Mouse (Mus musculus): Measurements from ENCODE around the gene Coro6. TPM values are rescaled to one million over a fixed set of nuclear protein-coding genes. Genes with fewer than 3 reads are reported as not detected.

The Coro6 gene
- polyA plus RNA-seq, 2 experiments = 0.08 to 0.10 TPM

DNA sequence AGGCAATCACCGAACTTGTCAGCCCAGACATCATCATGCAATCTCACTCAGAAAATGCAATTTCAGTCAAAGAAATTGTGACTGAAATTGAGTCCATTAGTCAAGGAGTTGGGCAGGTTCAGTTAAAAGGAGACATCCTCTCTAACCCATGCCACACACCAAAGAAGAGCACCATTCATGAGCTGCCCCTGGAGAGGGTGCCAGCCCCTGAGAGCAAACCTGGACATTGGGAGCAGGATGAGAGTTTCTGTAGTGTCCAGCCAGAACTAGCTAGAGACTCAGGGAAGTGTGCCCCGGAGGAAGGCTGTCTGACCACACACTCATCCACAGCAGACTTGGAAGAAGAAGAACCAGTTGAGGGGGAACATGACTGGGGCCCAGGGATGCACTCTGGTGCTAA is 8.8 kb upstream of the Coro6 start:
- TF ChIP-seq EP300 (IDR thresholded peaks at IDR 0.05; ENCODE audit: low read depth) = no peak
- TF ChIP-seq CTCF (IDR thresholded peaks at IDR 0.05; ENCODE audit: low read depth) = no peak
- Histone ChIP-seq H3K36me3 (replicated peaks; ENCODE audit: control insufficient read depth, insufficient read depth, low read depth) (peaks cover 5% of the 10 kb centered on the region; the same call in 1 of the 2 replicates), H3K4me1 (replicated peaks; ENCODE audit: control insufficient read depth in 2 of 2, insufficient read depth in 2 of 2, low read length in 1 of 2) (no peaks in the 10 kb centered on the region), H3K4me2 (ENCODE audit: low read depth) (no peak overlapping the region), H3K4me3 (ENCODE audit: insufficient read depth in 1 of 2, low read depth in 2 of 2, low read length in 2 of 2) (no peak overlapping the region), H3K9ac (replicated peaks) (no peak overlapping the region), H3K27ac (no peak overlapping the region), H3K9me3 (ENCODE audit: control insufficient read depth, low read length) (no peaks in the 10 kb centered on the region), H3K27me3 (ENCODE audit: control insufficient read depth, insufficient read depth, low read length) (no peaks in the 10 kb centered on the region)
- WGBS (ENCODE audit: insufficient replicate concordance) = 83% methylated on average over 2 of the region's 2 CpGs
- ATAC-seq (ENCODE audit: insufficient read depth) (no peak), DNase-seq (ENCODE audit: low read depth in 3 of 3, low spot score in 3 of 3) (no peak)

DNA sequence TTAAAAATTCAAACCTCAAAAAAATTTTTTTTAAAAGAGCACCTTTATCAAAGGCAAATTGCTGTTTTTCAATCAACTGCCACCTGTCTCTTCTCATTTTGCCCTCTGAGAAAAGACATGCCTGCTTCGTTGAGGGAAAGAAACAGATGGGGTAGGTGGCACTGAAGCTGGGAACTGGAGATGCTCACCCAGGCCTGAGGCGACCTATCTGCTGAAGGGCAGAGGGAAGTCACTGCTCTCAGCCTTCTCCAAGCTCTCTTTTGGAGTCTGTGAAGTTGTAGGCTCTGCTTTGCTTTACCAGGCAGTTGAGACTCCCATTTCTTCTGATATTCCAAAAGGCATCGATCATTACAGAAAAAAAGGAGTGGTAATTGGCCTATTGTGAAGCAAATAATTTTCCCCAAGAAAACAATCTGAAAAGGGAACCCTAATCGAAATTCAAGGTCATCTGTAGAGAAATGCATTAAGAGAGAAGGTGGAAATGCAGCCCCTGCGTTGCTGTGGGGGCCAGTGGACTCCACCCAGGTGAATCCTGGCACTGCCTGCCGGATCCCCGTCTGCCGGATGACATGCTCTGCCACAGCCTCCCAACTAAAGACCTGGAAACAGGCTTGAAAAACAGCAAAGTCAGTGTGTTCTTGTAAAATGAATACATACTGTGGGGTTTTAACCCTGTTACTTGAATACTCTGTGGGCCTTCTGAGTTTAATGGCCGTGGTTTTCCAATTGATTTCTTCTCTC is 6.3 kb upstream of the Coro6 start:
- no peak for DNase-seq (ENCODE audit: low read depth in 3 of 3, low spot score in 3 of 3)
- H3K4me2 ChIP-seq (ENCODE audit: low read depth) = no peak overlapping the region
- H3K27me3 ChIP-seq (ENCODE audit: control insufficient read depth, insufficient read depth, low read length) = peaks cover 7% of the 10 kb centered on the region; the same call in 1 of the 2 replicates
- 76% methylated on average over 9 of the region's 9 CpGs for WGBS (ENCODE audit: insufficient replicate concordance)
- no peak overlapping the region for H3K4me3 ChIP-seq (ENCODE audit: insufficient read depth in 1 of 2, low read depth in 2 of 2, low read length in 2 of 2)
- no peaks in the 10 kb centered on the region for H3K9me3 ChIP-seq (ENCODE audit: control insufficient read depth, low read length)
- TF ChIP-seq CTCF (IDR thresholded peaks at IDR 0.05; ENCODE audit: low read depth) (no peak), EP300 (IDR thresholded peaks at IDR 0.05; ENCODE audit: low read depth) (no peak)
- no peak for ATAC-seq (ENCODE audit: insufficient read depth)
- no peak overlapping the region for H3K9ac ChIP-seq (replicated peaks)
- no peaks in the 10 kb centered on the region for H3K4me1 ChIP-seq (replicated peaks; ENCODE audit: control insufficient read depth in 2 of 2, insufficient read depth in 2 of 2, low read length in 1 of 2)
- no peak overlapping the region for H3K27ac ChIP-seq
- 0 out of 2 replicates have a peak, but pooled peaks cover 2% of the 10 kb centered on the region for H3K36me3 ChIP-seq (replicated peaks; ENCODE audit: control insufficient read depth, insufficient read depth, low read depth)

DNA sequence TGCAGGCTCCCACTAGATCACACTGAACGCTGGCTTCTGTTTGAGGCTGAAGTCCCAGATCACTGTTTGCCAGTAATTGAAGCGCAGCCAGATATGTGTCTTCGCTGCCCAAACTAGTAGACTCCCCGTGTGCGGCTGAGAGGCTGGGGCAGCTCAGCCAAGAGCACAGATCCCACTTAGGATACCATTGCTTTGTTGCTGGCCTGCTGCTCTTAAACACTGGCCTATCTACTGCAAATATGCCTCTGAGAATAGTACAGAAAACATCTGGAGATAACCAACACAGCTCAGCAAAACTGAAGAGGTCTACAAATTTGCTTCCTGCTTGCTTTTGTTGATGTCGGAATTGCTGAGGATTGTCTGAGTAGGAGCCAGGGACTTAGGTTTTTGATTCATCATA is 5.3 kb upstream of the Coro6 start:
- H3K4me2 ChIP-seq (ENCODE audit: low read depth) = no peak overlapping the region
- no peak overlapping the region for H3K4me3 ChIP-seq (ENCODE audit: insufficient read depth in 1 of 2, low read depth in 2 of 2, low read length in 2 of 2)
- no peak overlapping the region for H3K9ac ChIP-seq (replicated peaks)
- 0 out of 2 replicates have a peak, but pooled peaks cover 2% of the 10 kb centered on the region for H3K36me3 ChIP-seq (replicated peaks; ENCODE audit: control insufficient read depth, insufficient read depth, low read depth)
- no peak for ATAC-seq (ENCODE audit: insufficient read depth)
- H3K27me3 ChIP-seq (ENCODE audit: control insufficient read depth, insufficient read depth, low read length) = peaks cover 16% of the 10 kb centered on the region
- H3K4me1 ChIP-seq (replicated peaks; ENCODE audit: control insufficient read depth in 2 of 2, insufficient read depth in 2 of 2, low read length in 1 of 2) = no peaks in the 10 kb centered on the region
- H3K9me3 ChIP-seq (ENCODE audit: control insufficient read depth, low read length) = no peaks in the 10 kb centered on the region
- TF ChIP-seq EP300 (IDR thresholded peaks at IDR 0.05; ENCODE audit: low read depth) (no peak), CTCF (IDR thresholded peaks at IDR 0.05; ENCODE audit: low read depth) (no peak)
- 75% methylated on average over 6 of the region's 6 CpGs for WGBS (ENCODE audit: insufficient replicate concordance)
- no peak overlapping the region for H3K27ac ChIP-seq
- no peak for DNase-seq (ENCODE audit: low read depth in 3 of 3, low spot score in 3 of 3)

GRCm38 (mm10) chr11:77461856-77462255 is 355 bp upstream of the Coro6 start:
- peak overlapping the region; percentile 47 to 54; a peak in 3 of 4 replicates for H3K4me3 ChIP-seq (ENCODE audit: insufficient read depth in 1 of 2, low read depth in 2 of 2, low read length in 2 of 2)
- H3K9me3 ChIP-seq (ENCODE audit: control insufficient read depth, low read length) = no peaks in the 10 kb centered on the region
- no peak for TF ChIP-seq EP300 (IDR thresholded peaks at IDR 0.05; ENCODE audit: low read depth)
- H3K4me1 ChIP-seq (replicated peaks; ENCODE audit: control insufficient read depth in 2 of 2, insufficient read depth in 2 of 2, low read length in 1 of 2) = no peaks in the 10 kb centered on the region
- ATAC-seq (ENCODE audit: insufficient read depth) = no peak
- no peaks in the 10 kb centered on the region for H3K36me3 ChIP-seq (replicated peaks; ENCODE audit: control insufficient read depth, insufficient read depth, low read depth)
- H3K27me3 ChIP-seq (ENCODE audit: control insufficient read depth, insufficient read depth, low read length) = peaks cover 56% of the 10 kb centered on the region
- peak overlapping the region; percentile 72 for H3K4me2 ChIP-seq (ENCODE audit: low read depth)
- 12% methylated on average over 6 of the region's 6 CpGs for WGBS (ENCODE audit: insufficient replicate concordance)
- no peak overlapping the region for H3K9ac ChIP-seq (replicated peaks)
- no peak overlapping the region for H3K27ac ChIP-seq
- no peak for DNase-seq (ENCODE audit: low read depth in 3 of 3, low spot score in 3 of 3)

DNA sequence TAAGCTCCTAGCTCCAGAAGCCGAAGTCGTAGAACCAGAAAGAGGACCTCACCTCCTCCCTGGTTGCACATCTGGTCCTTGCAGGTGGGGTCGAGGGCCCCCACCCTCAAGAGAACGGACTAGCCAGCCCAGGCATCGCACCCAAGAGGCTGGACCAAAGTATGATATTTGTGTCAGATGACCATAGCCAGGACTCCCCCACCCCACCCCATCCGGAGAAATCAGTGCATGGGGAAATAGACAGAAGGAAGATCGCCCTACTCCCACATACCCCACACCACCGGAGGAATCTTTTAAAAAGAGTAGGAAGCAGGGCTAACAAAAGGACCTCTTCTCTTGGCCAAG is 862 bp downstream of the Coro6 start:
- H3K36me3 ChIP-seq (replicated peaks; ENCODE audit: control insufficient read depth, insufficient read depth, low read depth) = no peaks in the 10 kb centered on the region
- no peak for ATAC-seq (ENCODE audit: insufficient read depth)
- WGBS (ENCODE audit: insufficient replicate concordance) = 35% methylated on average over 8 of the region's 8 CpGs

More for the DNA sequence above, 862 bp downstream of the Coro6 start:
- H3K9me3 ChIP-seq (ENCODE audit: control insufficient read depth, low read length) = no peaks in the 10 kb centered on the region
- TF ChIP-seq EP300 (IDR thresholded peaks at IDR 0.05; ENCODE audit: low read depth) (no peak), CTCF (IDR thresholded peaks at IDR 0.05; ENCODE audit: low read depth) (no peak)
- peak overlapping the region in 1 of 2 experiments; percentile 54; a peak in 1 of 4 replicates for H3K4me3 ChIP-seq (ENCODE audit: insufficient read depth in 1 of 2, low read depth in 2 of 2, low read length in 2 of 2)
- peaks cover 57% of the 10 kb centered on the region for H3K27me3 ChIP-seq (ENCODE audit: control insufficient read depth, insufficient read depth, low read length)
- no peak for DNase-seq (ENCODE audit: low read depth in 3 of 3, low spot score in 3 of 3)
- no peaks in the 10 kb centered on the region for H3K4me1 ChIP-seq (replicated peaks; ENCODE audit: control insufficient read depth in 2 of 2, insufficient read depth in 2 of 2, low read length in 1 of 2)
- peak overlapping the region; percentile 72 for H3K4me2 ChIP-seq (ENCODE audit: low read depth)
- H3K27ac ChIP-seq = no peak overlapping the region
- H3K9ac ChIP-seq (replicated peaks) = no peak overlapping the region
